Mouse (Mus musculus) 3134 (cell line): Measurements from ENCODE around the gene Naaladl2.
"Not testable (repeated sequence)": the region's sequence is repeated elsewhere in the genome, so short reads cannot be mapped to it uniquely, and the experiment has no call there.

Source experiments
- DNase-seq: peaks from one replicate; pipeline ENCODE4 v3.0.0-alpha.2; 2011; ENCODE audit warnings: low spot score; ENCODE audit not compliant: insufficient read length; ENCODE audit errors: extremely low read depth

Gene Naaladl2

DNA sequence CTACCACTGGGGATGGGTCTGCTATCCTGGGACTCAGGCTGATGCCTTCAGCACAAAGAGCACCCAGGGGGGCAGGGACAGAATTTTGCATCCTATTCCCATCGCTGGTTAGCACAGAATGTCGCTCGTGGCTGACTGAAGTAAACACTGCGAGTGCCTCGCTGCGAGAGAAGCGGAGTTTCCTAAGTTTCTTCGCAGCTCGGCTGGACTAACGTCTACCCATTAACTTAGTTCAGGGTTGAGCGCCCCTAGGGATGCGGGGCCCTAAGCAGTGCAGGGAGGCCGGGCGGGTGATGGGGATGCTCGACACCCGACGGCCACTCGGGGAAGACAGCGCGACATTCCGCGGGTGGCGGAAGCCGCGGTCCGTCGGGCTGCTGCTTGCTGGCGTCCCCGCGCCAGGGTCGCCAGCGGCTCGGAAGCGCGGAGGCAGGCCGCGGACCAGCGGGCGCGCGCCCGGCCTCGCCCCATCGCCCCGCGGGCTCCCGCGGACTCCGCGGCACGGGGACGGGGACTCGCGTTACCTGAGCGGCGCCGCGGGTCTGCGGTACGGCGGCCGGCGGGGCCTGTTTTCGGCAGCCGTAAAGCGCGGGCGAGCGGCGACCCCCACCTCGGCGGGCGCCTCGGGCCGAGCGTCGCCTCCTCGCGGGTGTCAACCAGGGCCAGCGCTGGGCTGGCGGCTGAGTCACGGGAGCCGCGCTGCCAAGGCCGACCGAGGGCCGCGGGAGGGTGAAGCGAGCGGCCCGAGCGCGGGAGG, at the start of gene Naaladl2:
TSS of gene Naaladl2 (minus strand) at position 707 of the 757 bp plus-strand sequence.
- DNase-seq = peak; percentile 27

DNA sequence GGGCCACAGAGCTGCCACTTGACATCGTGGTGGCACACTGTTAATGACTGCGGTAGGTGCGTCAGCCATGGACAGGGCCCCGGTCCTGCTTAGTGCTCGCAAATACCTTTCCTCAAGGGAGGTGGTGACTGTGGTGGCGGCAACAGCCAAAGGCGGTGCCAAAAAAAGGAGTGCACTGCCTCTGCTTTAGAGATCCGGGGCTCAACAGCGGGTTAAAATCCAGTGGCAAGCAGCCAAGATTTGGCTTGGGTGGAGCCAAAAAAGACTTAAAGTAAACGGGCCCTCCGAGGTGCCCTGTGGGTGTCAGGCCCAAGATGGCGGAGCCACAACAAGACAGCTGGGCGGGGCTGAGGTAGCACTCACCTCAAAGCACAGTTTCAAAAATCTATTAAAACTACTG, 7.7 kb upstream of the Naaladl2 start:
- no peak for DNase-seq

DNA sequence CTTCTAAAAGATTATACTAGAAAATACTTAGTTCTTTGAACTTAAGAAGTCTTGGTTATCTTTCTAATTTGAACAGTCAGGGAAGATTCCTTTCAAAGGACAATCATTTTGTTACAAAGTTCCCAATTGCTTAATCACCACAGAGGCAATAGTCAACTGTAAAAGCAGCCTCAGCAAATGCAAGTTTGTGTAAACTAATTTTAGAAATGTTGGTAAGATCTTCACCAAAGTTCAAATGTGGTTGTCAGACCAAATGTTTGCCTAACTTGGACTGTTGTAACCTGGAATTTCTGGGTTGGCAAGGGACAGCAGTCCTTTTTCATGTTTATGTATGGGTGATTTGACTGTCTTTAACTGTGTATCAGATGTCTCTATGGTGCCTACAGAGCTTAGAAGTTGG, 3.2 kb upstream of the Naaladl2 start:
- no peak for DNase-seq

DNA sequence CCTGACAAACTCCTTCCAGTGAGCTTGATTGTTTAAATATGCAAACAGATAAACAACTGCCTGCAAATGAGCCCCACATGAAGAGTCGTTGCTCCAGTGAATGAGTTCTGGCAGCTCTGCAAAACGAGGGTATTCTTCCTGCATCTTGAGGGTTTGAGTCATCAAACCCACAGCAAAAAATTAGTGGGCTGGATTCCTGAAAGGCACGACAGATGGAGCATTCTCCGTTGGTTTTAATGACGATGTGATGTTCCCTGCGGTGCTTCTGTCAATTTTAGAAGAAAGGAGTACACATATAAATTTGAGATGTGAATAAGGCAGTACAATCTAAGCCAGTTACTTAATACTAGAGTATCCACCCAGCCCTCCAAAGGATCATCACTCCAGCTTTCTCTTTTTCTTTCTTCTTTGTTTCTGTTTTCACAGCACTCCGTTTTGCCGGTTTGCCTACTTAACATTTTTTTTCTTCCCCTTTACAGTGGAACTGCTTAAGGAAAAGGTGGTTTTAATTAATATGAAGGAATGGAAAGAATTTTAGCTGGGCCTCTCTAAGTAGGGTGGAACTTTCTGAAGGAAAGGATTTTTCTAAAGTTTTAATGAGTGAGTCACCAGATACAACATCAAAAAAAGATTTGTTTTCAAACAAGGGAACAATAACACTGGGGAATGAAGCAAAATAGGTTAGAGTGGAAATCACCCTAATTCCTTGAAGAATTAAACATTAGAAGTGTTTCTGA, 1.1 kb upstream of the Naaladl2 start:
- DNase-seq = peak; percentile 26

DNA sequence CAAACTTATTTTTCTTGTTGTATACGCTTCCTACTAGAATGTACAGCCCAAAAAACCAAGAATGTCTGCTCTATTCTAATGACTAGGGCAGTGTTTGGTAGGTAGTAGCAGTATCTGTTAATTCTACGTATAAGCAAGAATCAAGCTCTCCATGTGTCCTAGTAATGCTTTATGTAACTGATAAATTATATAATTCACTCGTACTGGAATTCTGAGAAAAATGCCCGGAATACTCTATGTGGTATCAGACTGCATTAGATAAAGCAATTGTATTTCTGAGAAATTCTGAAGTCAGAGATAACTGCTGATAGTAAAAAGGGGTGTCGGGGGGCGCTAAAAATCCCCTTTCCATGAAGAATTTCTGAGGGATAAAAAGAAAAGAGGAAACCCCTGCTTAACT, 950 bp downstream of the Naaladl2 start:
- no peak for DNase-seq

DNA sequence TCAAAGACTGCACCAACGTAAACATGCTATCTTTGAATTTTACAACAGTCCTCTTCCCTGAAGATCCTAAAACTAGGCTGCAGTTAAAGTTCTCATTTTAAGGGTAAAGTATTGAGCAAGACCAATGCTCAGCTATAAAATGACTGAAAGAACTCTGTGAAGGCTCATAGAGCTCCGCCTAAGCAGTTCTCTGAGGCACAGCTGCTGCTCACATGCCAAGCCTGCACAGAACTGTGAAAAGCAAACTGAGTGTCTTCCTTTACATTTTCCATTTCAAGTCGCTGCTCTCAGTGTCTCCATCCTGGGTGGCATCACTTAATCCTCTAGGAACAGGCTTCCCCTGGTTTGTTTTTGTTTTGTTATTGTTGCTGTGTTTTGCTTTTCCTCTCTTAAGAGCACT, 12.2 kb downstream of the Naaladl2 start:
- no peak for DNase-seq

DNA sequence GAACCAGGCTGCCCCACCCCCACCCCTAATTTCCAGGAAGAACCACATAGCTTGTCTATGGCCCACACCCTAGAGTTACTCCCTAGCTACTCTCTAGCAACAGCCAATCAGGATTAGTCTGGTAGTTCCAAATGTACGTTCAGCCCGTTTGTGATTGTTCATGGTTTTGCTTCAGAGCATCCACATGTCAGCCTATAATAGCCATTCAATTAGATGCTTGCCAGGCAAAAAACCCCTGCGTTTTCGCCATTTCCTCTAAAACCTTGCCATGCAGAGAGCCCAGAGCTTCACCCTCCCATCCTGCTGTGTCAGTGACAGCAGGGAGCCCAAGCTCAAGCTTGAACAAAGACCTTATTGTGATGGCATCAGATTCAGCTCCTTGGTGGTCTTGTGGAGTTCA, 16.2 kb downstream of the Naaladl2 start:
- no peak for DNase-seq

DNA sequence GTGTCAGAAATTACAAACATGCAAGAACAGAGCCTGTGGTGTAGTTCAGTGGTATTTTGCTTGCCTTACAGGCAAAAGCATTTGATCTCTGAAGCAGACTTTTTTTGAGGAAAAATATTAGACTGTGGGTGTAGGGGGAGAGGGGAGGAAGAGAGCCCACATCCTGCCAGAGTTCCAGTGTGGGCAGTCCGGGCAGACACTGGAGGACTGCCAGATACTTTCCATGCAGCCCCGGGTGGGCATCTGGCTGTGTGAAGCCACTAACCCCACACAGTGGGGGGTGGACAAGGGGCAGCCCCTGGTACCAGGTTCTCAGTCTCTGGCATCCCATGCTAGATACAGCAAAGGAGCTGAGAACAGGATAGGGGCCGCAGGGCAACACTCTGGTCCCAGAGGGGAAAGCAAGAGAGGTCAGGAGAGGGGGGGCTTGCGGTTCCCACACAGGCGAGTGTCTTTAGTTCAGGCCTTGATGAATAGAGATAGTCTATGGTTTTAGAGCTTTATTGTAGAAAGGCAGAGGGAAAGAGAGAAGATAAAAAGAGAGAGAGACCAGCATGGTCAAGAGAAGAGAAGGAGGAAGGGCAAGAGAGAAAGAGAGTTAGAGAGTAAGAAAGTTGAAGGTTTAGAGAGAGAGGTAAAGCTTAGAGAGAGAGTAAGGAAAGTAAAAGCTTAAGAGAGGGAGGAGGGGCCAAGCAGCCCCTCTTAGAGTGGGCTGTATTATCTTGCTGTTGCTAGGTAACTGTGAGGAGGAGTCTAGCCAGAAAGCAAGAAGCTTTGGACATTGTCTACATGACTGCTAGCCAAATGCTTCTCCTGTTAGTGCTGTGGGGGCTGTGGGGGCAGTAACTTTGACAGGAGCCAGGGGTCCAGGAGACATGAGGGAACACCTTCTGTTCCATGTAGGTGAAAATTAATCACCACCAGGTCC, 18.9 kb downstream of the Naaladl2 start:
- no peak for DNase-seq

DNA sequence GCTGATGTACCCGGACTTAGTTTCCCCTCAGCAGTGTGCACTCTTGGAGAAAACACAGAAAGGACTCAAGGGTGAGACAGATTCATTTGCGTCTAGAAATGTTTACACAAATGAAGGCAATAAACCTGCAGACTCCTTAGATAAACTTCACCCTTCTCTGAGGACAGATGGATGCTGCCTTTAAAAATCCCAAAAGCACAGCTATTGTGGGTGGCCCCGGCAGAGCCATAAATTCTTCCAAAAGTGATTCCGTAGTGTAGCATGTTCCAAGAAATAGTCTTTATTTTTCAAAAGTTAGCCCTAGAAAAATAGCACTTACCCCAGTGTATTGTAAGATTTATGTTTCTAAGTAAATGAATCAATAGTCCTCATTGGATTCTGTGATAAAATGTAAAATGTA, 31.0 kb downstream of the Naaladl2 start:
- no peak for DNase-seq

DNA sequence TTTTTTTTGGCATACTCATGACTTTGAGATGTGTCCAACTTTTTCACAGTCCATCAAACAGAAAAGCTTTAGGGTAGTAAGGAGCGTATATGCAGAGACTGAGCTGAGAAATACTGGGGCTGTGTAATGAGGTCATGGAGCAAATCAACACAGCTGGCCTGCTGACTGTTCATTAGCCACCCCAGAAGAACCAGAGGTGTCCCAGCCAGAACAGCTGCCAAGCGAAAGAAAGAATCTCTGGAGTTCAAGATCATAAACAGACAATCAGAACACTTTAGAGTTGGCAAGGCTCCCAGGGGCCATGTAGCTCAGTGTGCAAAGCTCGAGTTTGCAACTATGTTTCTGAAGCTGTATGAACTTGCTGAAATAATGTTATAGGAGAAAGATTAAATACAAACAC, 35.1 kb downstream of the Naaladl2 start:
- DNase-seq = no peak

DNA sequence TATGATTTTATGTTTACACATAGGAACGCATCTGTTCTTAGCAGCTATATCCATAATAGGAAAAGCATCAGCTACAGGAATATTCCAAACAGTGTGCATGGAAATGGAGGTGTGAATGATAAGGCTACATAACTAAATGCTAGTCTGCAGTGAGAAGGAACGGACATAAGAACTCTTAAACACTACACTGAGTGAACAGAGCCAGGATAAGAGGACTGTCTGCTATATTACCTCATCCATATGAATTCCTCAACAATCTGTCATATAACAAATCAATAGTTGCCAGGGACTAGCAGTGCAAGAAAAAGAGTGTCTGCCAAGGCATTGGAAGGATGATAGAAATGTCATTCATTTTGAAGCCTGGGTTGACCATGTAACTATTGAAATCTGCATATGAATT, 51.1 kb downstream of the Naaladl2 start:
- no peak for DNase-seq

DNA sequence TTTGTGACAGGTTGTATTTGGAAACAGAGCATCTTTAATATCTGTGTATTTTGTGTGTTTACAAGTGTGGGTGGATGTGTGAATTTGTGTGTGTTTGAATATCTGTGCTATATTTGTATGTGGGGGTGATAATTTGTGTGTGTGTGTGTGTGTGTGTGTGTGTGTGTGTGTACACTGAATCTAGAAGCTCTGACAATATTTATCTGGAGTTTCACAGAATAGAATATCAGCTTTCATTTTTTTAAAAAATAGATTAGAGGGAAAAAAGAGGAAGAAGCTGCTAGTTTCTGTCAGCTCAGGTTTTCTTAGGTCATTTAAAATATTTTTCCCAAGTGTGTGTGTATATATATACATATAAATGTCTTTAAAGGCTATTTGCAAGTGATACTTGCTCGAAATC, 68.3 kb downstream of the Naaladl2 start:
- DNase-seq = no peak

DNA sequence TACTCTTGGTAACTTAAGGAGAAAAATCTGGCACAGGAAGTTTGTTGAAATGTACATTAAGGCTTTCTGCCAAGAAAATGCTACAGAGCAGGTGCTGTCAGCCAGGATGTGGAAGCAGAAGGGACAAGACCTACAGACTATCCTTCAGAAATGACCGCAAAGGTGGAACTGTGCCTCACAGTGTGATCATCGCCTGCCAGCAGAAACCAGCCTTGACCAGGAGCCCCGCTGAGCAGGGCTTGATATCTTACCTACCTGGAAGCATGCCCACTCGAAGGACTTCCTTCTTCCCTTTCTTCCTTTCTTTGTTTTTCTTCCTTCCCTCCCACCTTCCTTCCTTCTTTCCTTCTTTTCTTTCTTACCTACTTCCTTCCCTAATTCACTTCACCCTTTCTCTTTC, 69.8 kb downstream of the Naaladl2 start:
- no peak for DNase-seq

DNA sequence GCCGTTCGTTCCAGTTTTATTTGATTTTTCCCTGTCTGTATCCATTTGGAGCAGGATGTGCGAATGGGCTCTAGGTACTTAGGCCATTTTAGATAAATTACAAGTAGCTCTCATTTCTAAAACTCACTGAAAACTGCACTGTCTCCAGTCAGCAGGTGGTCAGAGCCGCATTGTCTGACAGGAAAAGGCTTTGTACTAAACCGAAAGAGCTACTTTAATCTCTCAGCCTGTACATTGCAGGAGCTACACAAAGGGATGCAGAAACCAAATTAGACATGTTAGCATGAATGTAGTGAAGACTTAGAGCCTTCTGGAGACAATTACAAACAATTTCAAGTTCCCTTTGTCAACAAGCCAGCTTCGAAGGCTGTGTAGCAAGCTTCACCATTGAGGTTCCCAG, 70.2 kb downstream of the Naaladl2 start:
- DNase-seq = no peak

DNA sequence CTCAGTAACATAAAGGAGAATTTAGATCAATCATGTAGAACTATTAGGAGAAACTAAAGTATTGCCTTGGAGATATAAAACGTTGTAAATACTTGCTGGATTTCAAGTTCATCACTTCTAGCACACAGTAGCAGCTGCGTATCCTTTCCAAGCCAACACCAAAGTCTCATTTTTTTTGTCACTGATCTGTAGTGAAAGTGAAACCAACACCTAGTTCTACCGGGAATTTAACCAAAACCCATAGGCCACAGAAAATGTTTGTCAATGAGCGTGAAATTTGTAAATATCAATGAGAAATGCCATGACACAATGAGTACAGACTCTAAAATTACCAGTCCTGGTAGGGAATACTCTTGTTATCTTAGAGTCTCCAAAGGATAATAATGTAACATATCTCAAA, 80.8 kb downstream of the Naaladl2 start:
- DNase-seq = no peak

DNA sequence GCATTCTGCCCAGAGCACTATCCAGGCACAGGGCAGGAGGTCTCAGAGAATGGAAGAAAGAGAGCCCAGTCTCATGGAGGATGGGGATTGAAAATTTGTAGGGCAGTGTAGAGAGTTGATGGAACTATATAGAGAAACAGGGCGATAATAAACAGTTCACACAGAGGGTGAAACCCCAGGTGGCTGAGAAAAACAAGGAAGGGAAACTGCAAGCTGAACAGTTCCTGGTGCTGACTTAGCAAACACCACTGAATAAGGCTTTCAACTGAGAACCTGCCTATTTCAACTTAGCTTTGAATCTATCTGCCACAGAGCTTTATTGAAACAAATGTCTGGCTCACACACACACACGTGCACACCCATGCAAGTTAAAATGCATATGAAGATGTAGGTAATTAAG, 91.1 kb downstream of the Naaladl2 start:
- no peak for DNase-seq

DNA sequence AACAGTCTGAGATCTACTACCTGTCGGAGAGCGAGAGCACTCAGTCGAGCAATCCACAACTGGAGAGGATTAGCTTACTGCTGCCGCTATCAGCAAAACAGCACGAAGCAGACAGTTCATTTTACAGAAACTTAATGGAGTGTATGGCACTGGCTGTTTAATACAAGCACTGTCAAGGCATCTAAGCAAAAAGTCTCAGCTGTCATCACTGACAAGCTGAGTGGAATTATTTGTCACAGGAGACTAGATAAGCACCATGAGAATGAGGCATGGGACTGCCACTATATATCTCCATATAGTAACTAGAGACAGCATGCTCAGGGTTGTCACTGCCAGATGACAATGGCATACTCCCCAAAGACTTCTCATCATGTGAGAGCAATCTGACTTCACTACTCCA, 124.1 kb downstream of the Naaladl2 start:
- no peak for DNase-seq

DNA sequence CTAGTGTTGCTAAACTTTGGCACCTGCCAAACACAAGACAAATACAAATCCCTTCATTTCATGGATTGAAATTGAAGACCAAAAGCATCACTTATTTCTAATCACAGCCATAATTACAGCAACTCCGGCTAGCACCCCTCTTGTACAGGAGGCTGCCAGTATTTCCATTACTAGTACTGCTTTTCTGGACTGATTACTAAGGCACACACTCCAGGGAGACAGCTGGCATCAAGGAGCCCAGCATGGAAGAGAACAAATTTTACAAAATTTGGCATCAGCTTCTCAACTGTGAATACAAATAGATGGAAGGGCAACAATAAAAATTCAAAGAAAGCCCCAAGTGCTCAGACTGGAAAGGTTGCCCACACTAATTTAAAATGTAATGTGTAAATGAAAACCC, 133.3 kb downstream of the Naaladl2 start:
- no peak for DNase-seq

DNA sequence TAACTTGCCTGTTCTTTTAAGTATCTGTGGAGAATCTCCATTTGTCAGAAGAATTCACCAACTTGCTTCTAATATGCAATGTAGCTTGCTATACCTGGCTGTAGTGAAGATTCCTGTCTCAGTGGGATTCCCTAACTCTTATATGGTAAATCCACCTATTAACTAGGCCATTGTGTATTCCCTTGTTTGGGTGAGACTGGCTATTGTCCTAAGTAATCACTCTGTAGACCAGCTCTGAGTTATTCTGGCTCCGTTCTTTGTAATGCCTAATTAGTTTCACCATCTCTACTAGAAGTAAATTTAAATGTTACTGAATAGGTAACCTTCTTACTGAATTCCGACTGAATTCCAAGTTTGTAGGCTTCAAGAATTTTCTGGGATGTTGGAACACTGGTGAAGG, 137.3 kb downstream of the Naaladl2 start:
- DNase-seq = not testable (repeated sequence)

DNA sequence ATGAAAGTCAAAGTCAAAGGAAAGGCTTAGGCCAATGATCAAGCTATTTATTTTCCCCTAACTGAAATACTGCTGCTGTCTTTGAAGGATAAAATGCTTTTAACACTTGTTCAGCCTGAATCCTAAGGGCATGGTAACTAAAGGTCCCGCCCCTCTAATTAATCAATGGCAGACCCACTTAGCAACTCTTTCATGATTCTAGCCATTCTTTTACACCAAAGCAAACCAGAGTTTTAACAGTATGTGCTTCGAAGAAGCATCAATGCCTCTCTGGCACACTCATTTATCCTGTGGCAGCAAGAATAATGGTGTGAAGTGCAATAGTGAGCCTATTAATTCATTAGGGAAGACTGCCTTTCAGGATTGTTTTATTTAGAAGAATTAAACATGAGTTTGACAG, 151.5 kb downstream of the Naaladl2 start:
- no peak for DNase-seq

DNA sequence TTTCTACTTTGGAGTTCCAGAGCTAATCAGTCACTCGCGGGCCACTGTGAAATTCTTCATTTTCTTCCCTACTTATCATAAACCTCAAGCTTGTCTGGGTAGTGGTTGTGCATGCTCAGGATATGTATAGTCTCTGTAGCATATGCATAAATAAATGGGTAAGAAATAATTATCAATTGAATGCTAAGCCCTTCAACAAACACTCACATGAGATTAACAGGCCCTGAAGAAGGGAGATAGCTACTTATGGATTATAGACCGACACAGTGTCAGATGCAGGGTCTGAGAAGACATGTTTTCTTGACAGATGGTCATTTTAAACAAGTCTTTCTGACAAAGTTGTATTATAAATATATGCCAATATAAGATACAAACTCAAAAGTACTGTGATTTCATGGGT, 152.0 kb downstream of the Naaladl2 start:
- no peak for DNase-seq
